Mouse (Mus musculus): ENCODE data around the gene Zmynd10. TPM values are rescaled to one million over a fixed set of nuclear protein-coding genes. Genes with fewer than 3 reads are reported as not detected.

Zmynd10 gene
- polyA plus RNA-seq, 1 experiment: 0.68 TPM

- Histone ChIP-seq H3K4me3 (replicated peaks) (no peak overlapping the region), H3K4me1 (peaks cover 4% of the 10 kb centered on the region; the same call in 1 of the 2 replicates), H3K36me3 (replicated peaks; ENCODE audit: low read length) (no peaks in the 10 kb centered on the region), H3K9me3 (no peaks in the 10 kb centered on the region), H3K27me3 (replicated peaks) (peaks cover 76% of the 10 kb centered on the region)
- no peak for TF ChIP-seq FLI1 (IDR thresholded peaks at IDR 0.05; ENCODE audit: low read length)
These were observed 32.7 kb upstream of the Zmynd10 start for GRCm38 (mm10) chr9:107514303-107514955.

DNA sequence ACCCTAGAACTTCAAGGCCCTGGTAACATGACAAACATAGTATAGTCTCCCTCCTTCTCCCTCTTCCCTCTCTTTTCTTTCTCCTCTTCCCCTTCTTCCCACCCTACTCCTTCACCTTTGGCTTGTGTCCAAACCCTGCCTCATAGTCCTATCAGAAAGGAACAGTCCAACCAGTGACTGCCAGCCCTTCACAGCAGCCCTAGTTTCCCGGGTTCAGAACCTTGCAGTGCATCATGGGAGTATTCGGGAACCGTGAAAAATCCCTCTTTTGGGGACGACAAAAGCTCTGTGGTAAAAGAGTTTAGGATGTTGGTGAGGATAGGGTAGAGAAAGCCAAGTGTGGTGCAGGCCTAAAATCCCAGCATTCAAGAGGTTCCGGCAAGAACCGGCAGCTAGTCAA, 26.8 kb upstream of the Zmynd10 start:
- no peaks in the 10 kb centered on the region for H3K9me3 ChIP-seq
- TF ChIP-seq FLI1 (IDR thresholded peaks at IDR 0.05; ENCODE audit: low read length) (no peak), GATA1 (IDR thresholded peaks at IDR 0.05; ENCODE audit: borderline replicate concordance, low read length) (no peak)
- H3K4me1 ChIP-seq: peaks cover 39% of the 10 kb centered on the region
- peaks cover 85% of the 10 kb centered on the region for H3K27me3 ChIP-seq (replicated peaks)
- no peaks in the 10 kb centered on the region for H3K36me3 ChIP-seq (replicated peaks; ENCODE audit: low read length)
- H3K4me3 ChIP-seq (replicated peaks): no peak overlapping the region

DNA sequence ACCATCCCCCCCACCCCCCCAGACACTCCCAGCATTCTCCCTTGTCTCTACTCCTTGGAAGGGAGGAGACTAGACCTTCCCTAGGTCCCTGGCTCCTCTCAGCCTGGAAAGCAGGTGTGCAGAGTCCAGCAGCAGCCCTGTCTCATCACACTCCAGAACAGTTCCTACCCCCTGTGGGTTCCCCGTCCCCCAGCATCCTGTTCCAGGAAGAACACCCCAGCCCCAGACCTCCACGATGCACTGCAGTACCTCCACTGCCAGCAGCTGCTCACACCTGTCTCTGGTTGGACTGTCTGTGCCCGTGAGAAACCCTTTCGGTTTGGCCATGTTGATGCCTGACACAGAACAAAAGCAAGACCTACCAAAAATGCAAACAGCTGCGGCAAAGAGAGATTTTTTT, 25.9 kb upstream of the Zmynd10 start:
- TF ChIP-seq FLI1 (IDR thresholded peaks at IDR 0.05; ENCODE audit: low read length) (no peak), GATA1 (IDR thresholded peaks at IDR 0.05; ENCODE audit: borderline replicate concordance, low read length) (no peak)
- H3K4me3 ChIP-seq (replicated peaks): peak overlapping the region; percentile 84
- H3K4me1 ChIP-seq: peaks cover 41% of the 10 kb centered on the region
- no peaks in the 10 kb centered on the region for H3K9me3 ChIP-seq
- no peaks in the 10 kb centered on the region for H3K36me3 ChIP-seq (replicated peaks; ENCODE audit: low read length)
- H3K27me3 ChIP-seq (replicated peaks): peaks cover 90% of the 10 kb centered on the region

DNA sequence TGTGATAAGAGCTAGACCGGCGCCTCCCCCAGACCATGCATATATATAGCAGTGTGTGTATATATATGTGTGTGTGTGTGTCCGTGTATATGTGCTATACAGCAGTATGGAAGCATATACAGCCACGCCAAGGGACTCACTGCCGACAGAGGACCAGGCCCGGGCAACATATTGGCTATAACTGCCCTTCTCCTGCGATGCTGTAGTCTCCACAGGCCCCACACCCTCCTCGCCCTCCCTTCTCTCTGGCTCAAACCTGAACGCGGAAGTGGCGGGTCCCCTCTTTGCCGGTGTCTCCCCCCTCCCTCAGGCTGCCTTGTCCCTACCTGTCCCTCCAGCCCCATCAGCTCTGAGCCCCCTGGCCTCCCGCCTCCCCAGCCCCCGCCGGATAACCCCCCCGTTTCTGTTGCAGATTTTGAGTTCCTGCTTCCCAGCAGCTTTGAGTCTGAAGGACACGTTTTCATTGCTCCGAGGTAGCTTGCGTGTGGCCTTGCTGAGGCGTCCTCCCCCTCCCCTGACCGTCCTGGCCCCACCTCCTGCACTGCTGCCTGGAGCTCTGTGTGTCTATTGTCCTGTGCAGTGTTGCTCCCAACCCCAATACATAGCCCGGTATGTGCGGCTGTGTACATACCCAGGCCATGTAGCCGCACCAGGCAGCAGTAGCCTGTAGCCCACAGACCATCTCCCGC, 25.2 kb upstream of the Zmynd10 start:
- Histone ChIP-seq H3K9me3 (no peaks in the 10 kb centered on the region), H3K36me3 (replicated peaks; ENCODE audit: low read length) (no peaks in the 10 kb centered on the region), H3K27me3 (replicated peaks) (peaks cover 91% of the 10 kb centered on the region), H3K4me3 (replicated peaks) (peak overlapping the region; percentile 90), H3K4me1 (peaks cover 48% of the 10 kb centered on the region)
- no peak for TF ChIP-seq FLI1 (IDR thresholded peaks at IDR 0.05; ENCODE audit: low read length)
- TF ChIP-seq GATA1 (IDR thresholded peaks at IDR 0.05; ENCODE audit: borderline replicate concordance, low read length): no peak

DNA sequence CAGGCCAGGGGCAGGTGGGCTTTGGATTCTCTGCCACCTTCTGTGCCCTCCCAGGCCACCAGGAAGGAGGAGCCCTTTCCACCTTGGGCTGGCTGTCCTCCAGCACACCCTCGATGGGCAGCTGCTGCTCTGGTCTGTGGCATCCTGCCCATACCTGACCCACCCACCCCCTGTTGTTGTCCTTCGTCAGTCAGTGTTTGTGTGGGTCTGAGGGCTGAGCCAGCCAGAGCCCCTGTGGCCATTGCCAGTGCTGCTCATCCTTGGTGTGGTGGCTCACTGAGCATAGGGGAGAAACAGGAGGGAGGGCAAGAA, 24.7 kb upstream of the Zmynd10 start:
- TF ChIP-seq FLI1 (IDR thresholded peaks at IDR 0.05; ENCODE audit: low read length): no peak
- no peak for TF ChIP-seq GATA1 (IDR thresholded peaks at IDR 0.05; ENCODE audit: borderline replicate concordance, low read length)
- no peaks in the 10 kb centered on the region for H3K9me3 ChIP-seq
- no peaks in the 10 kb centered on the region for H3K36me3 ChIP-seq (replicated peaks; ENCODE audit: low read length)
- peaks cover 93% of the 10 kb centered on the region for H3K27me3 ChIP-seq (replicated peaks)
- H3K4me1 ChIP-seq: peaks cover 53% of the 10 kb centered on the region
- H3K4me3 ChIP-seq (replicated peaks): peak overlapping the region; percentile 90

- Histone ChIP-seq H3K27me3 (replicated peaks) (peaks cover 77% of the 10 kb centered on the region), H3K4me3 (replicated peaks) (peak overlapping the region; percentile 91), H3K4me1 (peaks cover 40% of the 10 kb centered on the region), H3K36me3 (replicated peaks; ENCODE audit: low read length) (no peaks in the 10 kb centered on the region), H3K9me3 (no peaks in the 10 kb centered on the region)
- TF ChIP-seq FLI1 (IDR thresholded peaks at IDR 0.05; ENCODE audit: low read length) (no peak), GATA1 (IDR thresholded peaks at IDR 0.05; ENCODE audit: borderline replicate concordance, low read length) (no peak)
These were observed 20.7 kb upstream of the Zmynd10 start for GRCm38 (mm10) chr9:107526198-107527026.

DNA sequence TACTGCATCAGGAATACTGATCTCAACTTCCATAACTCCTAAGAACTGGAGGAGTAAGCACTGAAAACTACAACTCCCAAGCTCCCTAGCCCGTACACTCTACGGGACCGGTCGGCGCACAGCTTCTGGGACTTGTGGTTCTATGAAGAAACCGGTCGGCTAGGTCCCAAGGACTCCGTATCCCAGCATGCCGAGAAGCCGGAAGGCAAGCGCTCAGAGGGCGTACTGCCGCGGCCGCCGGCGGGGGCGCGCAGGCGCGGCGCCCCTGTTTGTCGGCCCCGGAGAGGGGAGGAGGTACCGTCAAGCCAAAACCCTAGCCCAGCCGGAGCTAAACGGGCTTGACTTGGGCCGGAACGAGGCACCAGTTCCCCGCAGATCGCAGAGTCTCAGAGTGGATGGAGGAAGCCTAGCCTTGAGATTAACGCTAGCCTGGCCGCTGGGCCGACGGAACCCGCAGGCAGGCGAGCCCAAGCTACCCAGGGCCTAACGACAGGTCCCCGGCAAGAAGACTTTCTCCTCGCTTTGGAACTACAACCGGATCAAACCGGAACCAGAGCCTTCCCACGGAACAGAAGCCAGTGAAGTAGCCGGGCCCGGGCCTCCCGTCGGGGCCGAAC, 13.2 kb upstream of the Zmynd10 start, which contains the start of gene Tmem115:
TSS of gene Tmem115 (plus strand) at position 155 of the 617 bp plus-strand sequence.
- Histone ChIP-seq H3K27me3 (replicated peaks) (peaks cover 7% of the 10 kb centered on the region), H3K4me1 (peaks cover 49% of the 10 kb centered on the region), H3K9me3 (no peaks in the 10 kb centered on the region), H3K36me3 (replicated peaks; ENCODE audit: low read length) (peaks cover 31% of the 10 kb centered on the region), H3K4me3 (replicated peaks) (peak within 1 kb of the TSS; percentile 100)
- TF ChIP-seq GATA1 (IDR thresholded peaks at IDR 0.05; ENCODE audit: borderline replicate concordance, low read length) (no peak), FLI1 (IDR thresholded peaks at IDR 0.05; ENCODE audit: low read length) (no peak)

DNA sequence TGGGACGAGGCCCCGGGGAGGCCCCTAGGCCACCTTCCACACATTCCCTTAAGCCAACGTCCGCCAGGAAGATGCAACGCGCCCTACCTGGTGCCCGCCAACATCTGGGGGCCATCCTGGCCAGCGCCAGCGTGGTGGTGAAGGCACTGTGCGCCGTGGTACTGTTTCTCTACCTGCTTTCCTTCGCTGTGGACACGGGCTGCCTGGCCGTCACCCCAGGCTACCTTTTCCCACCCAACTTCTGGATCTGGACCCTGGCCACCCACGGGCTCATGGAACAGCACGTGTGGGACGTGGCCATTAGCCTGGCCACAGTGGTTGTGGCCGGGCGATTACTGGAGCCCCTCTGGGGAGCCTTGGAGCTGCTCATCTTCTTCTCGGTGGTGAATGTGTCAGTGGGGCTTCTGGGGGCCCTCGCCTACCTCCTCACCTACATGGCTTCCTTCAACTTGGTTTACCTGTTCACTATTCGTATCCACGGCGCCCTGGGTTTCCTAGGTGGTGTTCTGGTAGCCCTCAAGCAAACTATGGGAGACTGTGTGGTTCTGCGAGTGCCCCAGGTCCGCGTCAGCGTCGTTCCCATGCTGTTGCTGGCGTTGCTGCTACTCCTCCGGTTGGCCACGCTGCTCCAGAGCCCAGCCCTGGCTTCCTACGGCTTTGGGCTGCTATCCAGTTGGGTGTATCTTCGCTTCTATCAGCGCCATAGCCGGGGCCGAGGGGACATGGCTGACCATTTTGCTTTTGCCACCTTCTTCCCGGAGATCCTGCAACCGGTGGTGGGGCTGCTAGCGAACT, 12.5 kb upstream of the Zmynd10 start:
- peaks cover 50% of the 10 kb centered on the region for H3K4me1 ChIP-seq
- no peaks in the 10 kb centered on the region for H3K9me3 ChIP-seq
- no peak for TF ChIP-seq FLI1 (IDR thresholded peaks at IDR 0.05; ENCODE audit: low read length)
- no peak for TF ChIP-seq GATA1 (IDR thresholded peaks at IDR 0.05; ENCODE audit: borderline replicate concordance, low read length)
- peak overlapping the region; percentile 100 for H3K4me3 ChIP-seq (replicated peaks)
- H3K36me3 ChIP-seq (replicated peaks; ENCODE audit: low read length): peaks cover 38% of the 10 kb centered on the region
- peaks cover 7% of the 10 kb centered on the region for H3K27me3 ChIP-seq (replicated peaks)

DNA sequence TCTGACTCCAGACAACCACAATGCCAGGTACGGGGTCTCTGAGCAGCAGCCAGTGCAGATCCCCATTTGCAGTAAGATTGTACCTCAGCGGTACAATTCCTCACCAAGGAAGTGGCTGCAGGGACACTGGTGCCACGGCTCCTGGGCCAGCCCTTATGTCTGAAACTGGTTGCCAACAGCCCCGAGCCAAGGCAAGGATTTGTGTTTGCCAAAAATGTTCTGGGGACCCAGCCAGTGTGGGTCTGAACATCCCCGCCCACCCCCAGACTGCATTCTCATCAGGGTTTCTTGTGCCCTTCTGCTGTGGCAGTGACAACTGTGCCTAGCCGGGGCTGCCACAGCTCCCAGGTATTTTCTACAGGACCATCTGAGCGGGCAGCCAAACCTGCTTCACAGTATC, 8.9 kb upstream of the Zmynd10 start:
- Histone ChIP-seq H3K4me1 (peaks cover 80% of the 10 kb centered on the region), H3K36me3 (replicated peaks; ENCODE audit: low read length) (peaks cover 49% of the 10 kb centered on the region)
- TF ChIP-seq FLI1 (IDR thresholded peaks at IDR 0.05; ENCODE audit: low read length): no peak
- TF ChIP-seq GATA1 (IDR thresholded peaks at IDR 0.05; ENCODE audit: borderline replicate concordance, low read length): no peak

More for the DNA sequence above, 8.9 kb upstream of the Zmynd10 start:
- no peaks in the 10 kb centered on the region for H3K27me3 ChIP-seq (replicated peaks)
- H3K9me3 ChIP-seq: no peaks in the 10 kb centered on the region
- H3K4me3 ChIP-seq (replicated peaks): no peak overlapping the region

Measured in megakaryocyte, embryonic 14.5 days (primary cell).